Mouse (Mus musculus): Measurements from ENCODE around the gene Cntn4. TPM values are rescaled to one million over a fixed set of nuclear protein-coding genes. Genes with fewer than 3 reads are reported as not detected.

The Cntn4 gene
- not detected in 2 replicates for total RNA-seq (2015; ENCODE audit: low replicate concordance)
- total RNA-seq (2017; ENCODE audit: low replicate concordance): not detected in 2 replicates

GRCm38 (mm10) chr6:105677149-105678031, at the start of gene Cntn4:
TSS of gene Cntn4 (plus strand) at chr6:105677660.
- ATAC-seq (replicated peaks; ENCODE audit: low FRiP score, poor library complexity, severe bottlenecking): no peak

- ATAC-seq (replicated peaks; ENCODE audit: low FRiP score, poor library complexity, severe bottlenecking): no peak
Measured at GRCm38 (mm10) chr6:105674276-105674675, 3.2 kb upstream of the Cntn4 start.

DNA sequence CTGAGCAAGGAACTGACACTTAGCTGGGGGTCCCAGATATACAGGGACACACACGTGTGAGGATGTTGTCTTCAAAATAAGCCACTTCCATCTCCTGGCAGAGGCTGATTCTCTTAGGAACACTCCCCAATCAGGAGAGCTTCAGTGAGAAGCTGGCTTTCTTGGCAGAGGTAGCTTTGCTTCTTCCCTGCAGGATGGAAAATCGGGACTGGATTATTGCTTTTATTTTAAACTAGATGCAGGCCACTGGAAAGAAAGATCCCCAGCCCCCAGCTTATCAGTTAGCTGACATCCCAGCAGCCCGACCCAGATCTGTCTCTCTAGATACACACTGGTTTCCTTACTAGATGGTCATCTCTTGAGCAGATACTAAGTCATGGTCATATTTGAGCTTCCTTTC, 2.4 kb upstream of the Cntn4 start:
- ATAC-seq (replicated peaks; ENCODE audit: low FRiP score, poor library complexity, severe bottlenecking): no peak

GRCm38 (mm10) chr6:105676637-105677036, 823 bp upstream of the Cntn4 start:
- no peak for ATAC-seq (replicated peaks; ENCODE audit: low FRiP score, poor library complexity, severe bottlenecking)

DNA sequence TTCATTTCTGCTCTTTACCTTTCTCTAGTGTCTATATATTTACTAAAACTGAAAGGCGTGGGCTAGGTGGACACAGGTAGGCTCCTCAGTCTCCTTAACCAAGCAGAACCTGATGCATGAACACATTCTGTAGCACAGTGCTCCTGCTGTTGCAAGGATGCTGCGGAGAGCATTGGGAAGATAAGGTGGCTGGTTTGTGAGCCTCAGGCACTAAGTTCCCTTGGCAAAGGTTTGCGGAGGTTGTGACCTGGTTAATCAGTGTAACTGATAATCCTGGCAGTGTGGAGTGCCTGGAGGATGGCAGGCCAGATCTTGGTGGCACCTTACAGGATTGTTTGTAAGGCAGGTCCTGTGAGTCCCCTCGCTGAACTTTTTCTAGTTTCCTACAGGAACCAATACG, 1.3 kb downstream of the Cntn4 start:
- ATAC-seq (replicated peaks; ENCODE audit: low FRiP score, poor library complexity, severe bottlenecking): no peak

- no peak for ATAC-seq (replicated peaks; ENCODE audit: low FRiP score, poor library complexity, severe bottlenecking)
Measured at GRCm38 (mm10) chr6:105681496-105681895, 4.0 kb downstream of the Cntn4 start.

DNA sequence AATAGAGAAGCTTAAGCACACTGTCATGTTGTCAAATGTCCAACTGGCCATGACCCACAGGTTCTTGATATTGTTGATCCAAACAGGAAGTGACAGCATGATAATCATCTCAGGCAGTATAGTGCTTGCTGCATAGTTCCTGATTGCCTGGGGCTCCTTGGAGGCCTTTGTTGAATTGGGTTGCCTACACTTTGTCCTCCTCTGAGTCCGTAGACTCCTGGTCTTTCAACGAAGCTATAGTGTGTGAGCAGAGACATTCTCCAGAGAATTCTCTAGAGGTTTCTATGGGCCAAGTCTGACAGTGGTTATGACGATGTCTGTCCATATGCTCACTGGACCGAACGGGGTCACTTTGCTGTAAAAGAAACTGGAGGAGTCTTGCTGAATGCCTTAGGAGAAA, 5.8 kb downstream of the Cntn4 start:
- ATAC-seq (replicated peaks; ENCODE audit: low FRiP score, poor library complexity, severe bottlenecking): no peak

DNA sequence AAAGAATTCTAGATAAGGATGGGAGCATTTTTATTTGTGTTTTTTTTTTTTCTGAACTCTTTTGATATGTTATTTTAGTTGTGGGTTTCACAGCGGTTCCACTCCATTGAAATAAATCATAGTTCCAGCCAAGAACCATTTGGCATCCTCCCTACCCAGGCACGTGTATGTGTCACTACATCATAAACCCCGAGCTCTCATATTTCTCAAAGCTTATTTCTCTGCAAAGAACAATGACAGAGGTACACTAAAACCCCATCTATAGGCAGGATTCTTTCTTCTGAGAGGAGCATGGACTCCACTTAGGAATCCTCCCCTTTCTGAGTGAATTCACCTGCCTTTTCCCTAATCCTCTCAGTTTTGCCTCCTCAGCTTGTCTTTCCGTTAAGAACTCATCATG, 6.7 kb downstream of the Cntn4 start:
- ATAC-seq (replicated peaks; ENCODE audit: low FRiP score, poor library complexity, severe bottlenecking): no peak

DNA sequence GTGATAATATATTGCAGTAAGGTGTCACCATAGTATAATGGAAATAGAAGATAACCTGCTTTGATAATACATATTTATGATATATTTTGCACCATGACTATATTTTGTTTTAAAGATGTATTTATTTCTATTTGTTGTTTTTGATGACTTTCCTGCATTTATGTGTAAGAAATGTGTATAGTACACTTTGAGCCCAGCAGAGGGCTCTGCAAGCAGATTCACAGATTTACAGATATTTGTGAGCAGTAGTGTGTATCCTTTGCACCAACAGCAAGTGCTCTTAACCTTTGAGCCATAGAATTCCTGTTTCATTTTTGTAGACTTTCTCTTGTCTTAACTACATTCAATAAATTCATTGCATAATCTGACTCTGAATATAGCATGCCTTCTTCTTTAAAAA, 10.7 kb downstream of the Cntn4 start:
- no peak for ATAC-seq (replicated peaks; ENCODE audit: low FRiP score, poor library complexity, severe bottlenecking)

DNA sequence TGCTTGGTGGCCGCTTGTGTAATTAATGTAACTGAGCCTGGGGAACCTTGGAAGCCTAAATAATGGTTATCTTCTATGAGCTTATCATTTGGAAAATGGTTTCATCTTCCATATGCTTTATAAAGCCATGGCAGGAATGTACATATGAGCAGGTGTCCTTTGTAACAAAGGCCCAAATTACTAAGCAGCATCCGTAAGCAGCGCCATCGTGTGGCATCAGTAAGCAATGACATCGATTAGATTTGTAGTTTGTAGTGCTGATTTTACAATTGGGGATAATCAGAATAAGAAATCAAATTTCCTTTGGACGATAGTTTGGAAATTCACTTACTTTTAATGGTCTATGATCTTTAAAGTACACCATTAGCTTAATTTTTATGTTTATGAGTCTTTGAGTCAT, 64.6 kb downstream of the Cntn4 start:
- no peak for ATAC-seq (replicated peaks; ENCODE audit: low FRiP score, poor library complexity, severe bottlenecking)

- ATAC-seq (replicated peaks; ENCODE audit: low FRiP score, poor library complexity, severe bottlenecking): no peak
Measured at GRCm38 (mm10) chr6:105780616-105781015, 103.2 kb downstream of the Cntn4 start.

- ATAC-seq (replicated peaks; ENCODE audit: low FRiP score, poor library complexity, severe bottlenecking): no peak
Measured at GRCm38 (mm10) chr6:105788462-105788861, 111.0 kb downstream of the Cntn4 start.

- no peak for ATAC-seq (replicated peaks; ENCODE audit: low FRiP score, poor library complexity, severe bottlenecking)
Measured at GRCm38 (mm10) chr6:105835099-105835498, 157.6 kb downstream of the Cntn4 start.

DNA sequence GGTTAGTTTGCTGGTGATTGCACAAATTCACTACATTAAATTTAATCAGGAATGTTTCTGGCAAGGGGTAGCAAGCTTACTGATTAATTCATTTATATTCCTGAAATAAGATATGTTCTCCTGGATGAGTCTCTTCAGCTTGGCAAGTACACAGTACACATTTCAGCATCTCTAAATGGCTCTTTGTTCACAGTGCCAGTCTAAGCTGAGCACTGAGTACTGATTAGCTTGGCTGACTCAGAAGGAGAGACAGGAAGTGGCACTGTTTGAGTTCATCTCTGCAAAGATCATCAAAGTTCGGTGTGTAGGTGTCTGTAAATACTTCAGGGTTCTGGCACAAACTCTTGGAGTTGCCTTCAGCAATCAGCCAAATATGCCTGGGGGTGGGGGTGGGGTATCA, 169.8 kb downstream of the Cntn4 start:
- no peak for ATAC-seq (replicated peaks; ENCODE audit: low FRiP score, poor library complexity, severe bottlenecking)

- no peak for ATAC-seq (replicated peaks; ENCODE audit: low FRiP score, poor library complexity, severe bottlenecking)
Measured at GRCm38 (mm10) chr6:105892838-105893237, 215.4 kb downstream of the Cntn4 start.

DNA sequence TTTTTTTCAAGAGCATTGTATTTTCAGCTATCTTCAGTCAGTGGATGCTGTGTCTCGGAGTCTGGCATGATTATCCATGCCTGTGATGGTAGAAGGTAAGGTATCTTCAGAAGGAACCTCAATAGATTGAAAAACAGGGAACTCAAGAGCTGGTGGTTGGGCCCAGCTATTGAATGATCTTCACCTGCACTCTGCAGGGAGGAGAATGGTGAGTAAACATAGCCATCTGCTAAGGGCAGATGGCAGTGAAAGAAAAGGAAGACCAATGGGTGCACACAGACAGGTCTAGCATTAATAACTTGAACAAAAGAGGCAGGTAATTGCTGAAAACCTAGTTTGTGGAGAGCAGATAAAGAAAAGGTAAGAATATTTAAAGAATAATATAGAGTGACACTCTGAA, 261.0 kb downstream of the Cntn4 start:
- no peak for ATAC-seq (replicated peaks; ENCODE audit: low FRiP score, poor library complexity, severe bottlenecking)

DNA sequence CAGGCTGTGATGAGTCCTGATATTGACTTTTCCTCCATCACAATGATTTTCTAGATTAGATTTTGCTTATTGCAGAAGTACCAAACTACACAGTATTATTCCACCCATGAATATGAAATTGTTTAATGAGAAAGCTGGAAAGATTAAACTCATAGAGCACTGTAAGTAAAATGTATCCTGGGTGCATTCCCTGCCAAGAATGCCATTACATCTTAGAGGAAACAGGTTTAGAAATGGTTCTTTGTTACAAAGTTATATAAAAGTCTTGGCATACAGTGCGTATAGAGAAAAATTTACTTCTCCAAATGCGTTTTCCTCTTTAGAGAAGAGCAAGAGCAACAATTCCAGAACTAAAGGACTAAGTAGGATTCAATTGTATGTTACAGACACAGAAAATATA, 261.8 kb downstream of the Cntn4 start:
- ATAC-seq (replicated peaks; ENCODE audit: low FRiP score, poor library complexity, severe bottlenecking): no peak

GRCm38 (mm10) chr6:105940591-105940990, 263.1 kb downstream of the Cntn4 start:
- ATAC-seq (replicated peaks; ENCODE audit: low FRiP score, poor library complexity, severe bottlenecking): no peak

DNA sequence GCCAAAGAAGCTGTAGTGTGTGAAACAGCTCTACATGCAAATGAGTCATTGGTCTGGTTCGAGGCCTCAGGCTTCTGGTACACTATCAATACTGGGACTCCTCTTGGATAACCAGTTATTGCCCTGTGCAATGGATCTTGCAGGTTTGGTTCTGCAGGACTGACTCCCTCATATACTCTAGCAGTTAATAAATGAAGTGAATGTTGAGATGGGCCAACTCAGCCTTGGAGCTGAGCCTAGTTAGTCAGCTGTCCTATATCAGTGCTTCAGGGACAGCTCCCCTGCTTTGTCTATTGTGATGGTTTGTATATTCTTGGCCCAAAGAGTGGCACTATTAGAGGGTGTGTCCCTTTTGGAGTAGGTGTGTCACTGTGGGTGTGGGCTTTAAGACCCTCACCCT, 314.0 kb downstream of the Cntn4 start:
- no peak for ATAC-seq (replicated peaks; ENCODE audit: low FRiP score, poor library complexity, severe bottlenecking)

GRCm38 (mm10) chr6:106013018-106013417, 335.6 kb downstream of the Cntn4 start:
- ATAC-seq (replicated peaks; ENCODE audit: low FRiP score, poor library complexity, severe bottlenecking): no peak

DNA sequence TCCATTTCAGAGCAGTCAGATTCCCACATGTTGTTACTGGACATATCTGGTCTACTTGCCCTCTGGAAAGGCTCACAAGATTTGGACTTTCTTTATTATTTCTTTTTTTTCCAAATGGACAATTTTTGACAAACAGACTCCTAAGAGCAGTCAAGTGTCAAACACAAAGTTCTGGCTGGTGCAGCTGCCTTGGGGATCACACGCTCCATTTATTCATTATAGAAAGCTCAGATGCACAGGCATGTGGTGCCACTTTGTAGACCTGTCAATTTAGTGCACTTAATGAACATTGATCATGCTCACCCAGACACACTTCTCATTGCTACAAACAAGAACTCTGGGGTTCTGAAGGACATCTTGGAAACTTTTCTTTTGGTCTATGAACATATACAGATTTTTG, 337.7 kb downstream of the Cntn4 start:
- no peak for ATAC-seq (replicated peaks; ENCODE audit: low FRiP score, poor library complexity, severe bottlenecking)

DNA sequence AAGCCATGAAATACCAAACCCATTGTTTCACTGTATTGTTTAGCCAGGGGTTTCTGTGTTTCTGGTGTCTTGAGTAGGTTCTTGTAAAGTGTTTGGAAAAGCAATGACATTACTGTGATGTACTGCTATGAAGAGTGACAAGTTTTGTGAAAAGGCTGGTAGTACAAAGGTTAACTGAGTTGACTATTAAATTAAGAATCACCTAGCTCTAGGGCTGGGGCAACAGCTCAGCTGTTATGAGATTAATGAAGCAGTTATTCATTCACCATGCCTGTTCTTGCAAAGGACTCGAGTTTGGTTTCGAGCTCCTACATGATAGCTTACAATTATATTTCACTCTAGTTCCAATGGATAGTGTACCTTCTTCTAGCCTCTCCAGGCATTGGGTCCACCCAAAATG, 371.4 kb downstream of the Cntn4 start:
- no peak for ATAC-seq (replicated peaks; ENCODE audit: low FRiP score, poor library complexity, severe bottlenecking)
